In genomic region chr17:26244101-26244841, GRCm38 (mm10) we compare ENCODE assay signal across 8 mouse cellular contexts. TPM values are rescaled to one million over a fixed set of nuclear protein-coding genes. Genes with fewer than 3 reads are reported as not detected.
DNase-seq lines count a peak whose midpoint lies in the region; ATAC-seq lines count a peak whose summit lies in the region.

Gene Fam234a, minus strand, starts transcription at chr17:26244242.

- peak; percentile 96 for ATAC-seq in intestine, embryonic 15.5 days
- ATAC-seq in megakaryocyte-erythroid progenitor cell, adult 5-6 weeks (replicated peaks; ENCODE audit: low FRiP score, low TSS enrichment, poor library complexity, severe bottlenecking), result peak; percentile 81

- DNase-seq in adrenal gland, postnatal 10 days, result peak; percentile 98
- DNase-seq in embryo, embryonic 9.5 days (ENCODE audit: extremely low spot score), result peak; percentile 97
- peak; percentile 94 to 95 for DNase-seq in gastrocnemius, postnatal 4 days (ENCODE audit: low spot score in 2 of 2)
- DNase-seq in left cerebral cortex, postnatal 14 days (ENCODE audit: low spot score in 2 of 2), result peak; percentile 91 to 96
- peak; percentile 90 for DNase-seq in right cerebral cortex, postnatal 14 days
- DNase-seq in urinary bladder, postnatal 36 days (ENCODE audit: low spot score in 2 of 2), result peak; percentile 89 to 94

- H3K27me3 ChIP-seq in intestine, embryonic 15.5 days (replicated peaks), result no peaks in the 10 kb centered on the region

- WGBS in intestine, embryonic 15.5 days, result 8% methylated on average over 30 of the region's 33 CpGs

- peak within 1 kb of the TSS; percentile 80 for H3K9ac ChIP-seq in intestine, embryonic 15.5 days

- peaks cover 4% of the 10 kb centered on the region for H3K4me1 ChIP-seq in intestine, embryonic 15.5 days (replicated peaks)

- H3K4me2 ChIP-seq in intestine, embryonic 15.5 days (replicated peaks), result peak within 1 kb of the TSS; percentile 83

- intact Hi-C loops in left cerebral cortex, postnatal 14 days (cut with DNase I), result loop anchor here (5.0 kb wide), 1 partner anchor 107 kb away; the partner anchor contains the start of gene Axin1

- H3K9me3 ChIP-seq in intestine, embryonic 15.5 days, result no peaks in the 10 kb centered on the region

- peak within 1 kb of the TSS; percentile 74 for H3K4me3 ChIP-seq in intestine, embryonic 15.5 days (replicated peaks)

- no peaks in the 10 kb centered on the region for H3K36me3 ChIP-seq in intestine, embryonic 15.5 days

- H3K27ac ChIP-seq in intestine, embryonic 15.5 days, result peak within 1 kb of the TSS; percentile 85

RNA-seq across cellular contexts. Expression of gene Fam234a, which starts in this region (rescaled TPM):
- total RNA-seq in adrenal gland, postnatal 10 days (2021), result 100 to 1,000 TPM in 1 of 2 experiments, 10 to 100 TPM in 1; 91.9 to 103 TPM
- 10 to 100 TPM; 50.2 to 55.7 TPM for total RNA-seq in gastrocnemius, postnatal 4 days (2021)
- polyA plus RNA-seq in intestine, embryonic 15.5 days (2015; fragmentation: Nextera tagmentation; extraction: Ambion mirVana), result 89.5 and 101 TPM in 2 replicates
- total RNA-seq in left cerebral cortex, postnatal 14 days (2021), result 10 to 100 TPM; 15.7 to 18.4 TPM
- total RNA-seq in megakaryocyte-erythroid progenitor cell, adult 5-6 weeks (2014; fragmentation: Nextera tagmentation), result 5.5 and 6.2 TPM in 2 replicates
- total RNA-seq in megakaryocyte-erythroid progenitor cell, adult 5-6 weeks (2017), result 4.6 and 5.3 TPM in 2 replicates

Comparison
In these comparisons a context has a peak if more than half of its experiments do, and no peak if none do; other contexts are left out.
1. Peak in every context shown above with its lines: DNase-seq, ATAC-seq, H3K4me3 ChIP-seq and H3K27ac ChIP-seq.